Mouse (Mus musculus) hindbrain, embryonic 14.5 days (tissue): ENCODE measurements around the gene Gm10283. TPM values are rescaled to one million over a fixed set of nuclear protein-coding genes. Genes with fewer than 3 reads are reported as not detected.
A peak's percentile ranks its signal among the peaks of the same experiment; 100 is the strongest.

Experiments used
- ATAC-seq: fragments of 200-750 bp; cut with Nextera tagmentation; 2 replicates; pipeline ENCODE4 v1.8.0; 2017; ENCODE audit warnings: moderate number of reproducible peaks, mild to moderate bottlenecking, moderate TSS enrichment, moderate library complexity; ENCODE audit not compliant: low FRiP score
- DNase-seq: peaks from one replicate; pipeline ENCODE4 v3.0.0-alpha.2; 2015; ENCODE audit warnings: low spot score
- H3K27ac ChIP-seq: fragments of 300-500 bp; sonication (generic); 2 replicates; pipeline ENCODE4 v1.5.1; 2014; ENCODE audit warnings: mild to moderate bottlenecking, moderate library complexity
- H3K27me3 ChIP-seq: fragments of 300-500 bp; sonication (generic); 2 replicates; pipeline ENCODE4 v1.6.1; 2014; ENCODE audit warnings: mild to moderate bottlenecking, low read length, mixed read lengths; ENCODE audit not compliant: control insufficient read depth, insufficient read depth
- H3K36me3 ChIP-seq: fragments of 300-500 bp; sonication (generic); replicated peaks from 2 replicates; pipeline ENCODE4 v1.6.1; 2014; ENCODE audit not compliant: control insufficient read depth, insufficient read depth
- H3K4me1 ChIP-seq: fragments of 300-500 bp; sonication (generic); replicated peaks from 2 replicates; pipeline ENCODE4 v1.6.1; 2014; ENCODE audit warnings: antibody characterized with exemption, low read length, mixed read lengths; ENCODE audit not compliant: control insufficient read depth, insufficient read depth
- H3K4me2 ChIP-seq: fragments of 300-500 bp; sonication (generic); replicated peaks from 2 replicates; pipeline ENCODE4 v1.6.1; 2014; ENCODE audit warnings: mild to moderate bottlenecking, moderate library complexity
- H3K4me3 ChIP-seq: fragments of 300-500 bp; sonication (generic); replicated peaks from 2 replicates; pipeline ENCODE4 v1.5.1; 2014; ENCODE audit warnings: mild to moderate bottlenecking, low read length
- H3K9ac ChIP-seq: fragments of 300-500 bp; sonication (generic); 2 replicates; pipeline ENCODE4 v1.6.1; 2014
- H3K9me3 ChIP-seq: fragments of 300-500 bp; sonication (generic); 2 replicates; pipeline ENCODE4 v1.6.1; 2016; ENCODE audit warnings: low read length; ENCODE audit not compliant: control insufficient read depth
- WGBS: fragments of 180-500 bp; shearing (Covaris S2); extraction: QIAGEN DNeasy Blood & Tissue Kit; methylation state at CpG from one replicate; pipeline ENCODE4 v1.1.7; 2014; 5-methylcytosine and 5-hydroxymethylcytosine counted together
- polyA plus RNA-seq: library from polyadenylated mRNA; unstranded; fragments of >200 nt; fragmentation: Nextera tagmentation; extraction: Ambion mirVana; gene quantifications from 2 replicates; pipeline ENCODE4 v1.2.1, GENCODE M21; 2014

Gene Gm10283
- polyA plus RNA-seq, 1 experiment from 2014 or later, result not detected

GRCm38 (mm10) chr8:60466686-60467335 lies 36.2 kb downstream of the Gm10283 start:
- H3K9me3 ChIP-seq, result no peaks in the 10 kb centered on the region

GRCm38 (mm10) chr8:60449296-60449695 lies 53.7 kb downstream of the Gm10283 start:
- Histone ChIP-seq H3K9me3 (no peaks in the 10 kb centered on the region), H3K27ac (no peak overlapping the region), H3K4me1 (no peaks in the 10 kb centered on the region), H3K4me3 (no peak overlapping the region), H3K4me2 (no peak overlapping the region), H3K9ac (no peak overlapping the region), H3K27me3 (no peaks in the 10 kb centered on the region), H3K36me3 (no peaks in the 10 kb centered on the region)
- ATAC-seq (no peak), DNase-seq (no peak)
- 64% methylated on average over 2 of the region's 2 CpGs for WGBS

More at GRCm38 (mm10) chr8:60466686-60467335, 36.2 kb downstream of the Gm10283 start:
- H3K9ac ChIP-seq, result no peak overlapping the region
- no peaks in the 10 kb centered on the region for H3K36me3 ChIP-seq
- ATAC-seq, result peak; percentile 91
- peak overlapping the region; percentile 31; the same call in 1 of the 2 replicates for H3K4me2 ChIP-seq
- H3K4me3 ChIP-seq, result no peak overlapping the region
- H3K4me1 ChIP-seq, result no peaks in the 10 kb centered on the region
- DNase-seq, result peak; percentile 90
- no peaks in the 10 kb centered on the region for H3K27me3 ChIP-seq
- 33% methylated on average over 15 of the region's 15 CpGs for WGBS
- no peak overlapping the region for H3K27ac ChIP-seq

- Histone ChIP-seq H3K4me1 (no peaks in the 10 kb centered on the region), H3K27ac (no peak overlapping the region; the same call in 1 of the 2 replicates), H3K9ac (no peak overlapping the region), H3K4me3 (no peak overlapping the region), H3K4me2 (no peak overlapping the region), H3K36me3 (no peaks in the 10 kb centered on the region), H3K9me3 (no peaks in the 10 kb centered on the region), H3K27me3 (no peaks in the 10 kb centered on the region)
- WGBS, result 63% methylated on average over 6 of the region's 6 CpGs
- peak; percentile 70 for DNase-seq
- ATAC-seq, result peak; percentile 60; the same call in 1 of the 2 replicates
These were observed 58.0 kb downstream of the Gm10283 start for GRCm38 (mm10) chr8:60444989-60445388.

- Histone ChIP-seq H3K4me1 (no peaks in the 10 kb centered on the region), H3K36me3 (no peaks in the 10 kb centered on the region)
These were observed 64.4 kb downstream of the Gm10283 start for GRCm38 (mm10) chr8:60438557-60438956.

GRCm38 (mm10) chr8:60436872-60437271 lies 66.1 kb downstream of the Gm10283 start:
- H3K9me3 ChIP-seq, result no peaks in the 10 kb centered on the region
- no peaks in the 10 kb centered on the region for H3K36me3 ChIP-seq
- H3K4me1 ChIP-seq, result no peaks in the 10 kb centered on the region
- DNase-seq (no peak), ATAC-seq (no peak)
- no peak overlapping the region for H3K4me3 ChIP-seq
- no peak overlapping the region for H3K9ac ChIP-seq
- WGBS, result 97% methylated on average over 3 of the region's 3 CpGs
- no peaks in the 10 kb centered on the region for H3K27me3 ChIP-seq
- no peak overlapping the region for H3K27ac ChIP-seq
- H3K4me2 ChIP-seq, result no peak overlapping the region

More at GRCm38 (mm10) chr8:60438557-60438956, 64.4 kb downstream of the Gm10283 start:
- 36% methylated on average over 3 of the region's 3 CpGs for WGBS
- H3K27ac ChIP-seq, result no peak overlapping the region
- H3K4me2 ChIP-seq, result no peak overlapping the region
- H3K9me3 ChIP-seq, result no peaks in the 10 kb centered on the region
- H3K4me3 ChIP-seq, result no peak overlapping the region
- no peak overlapping the region for H3K9ac ChIP-seq
- no peaks in the 10 kb centered on the region for H3K27me3 ChIP-seq
- ATAC-seq, result no peak
- no peak for DNase-seq

- Histone ChIP-seq H3K9me3 (no peaks in the 10 kb centered on the region), H3K4me1 (no peaks in the 10 kb centered on the region), H3K27me3 (no peaks in the 10 kb centered on the region), H3K4me3 (no peak overlapping the region), H3K4me2 (no peak overlapping the region), H3K9ac (no peak overlapping the region), H3K36me3 (no peaks in the 10 kb centered on the region), H3K27ac (no peak overlapping the region)
- DNase-seq (no peak), ATAC-seq (no peak)
- WGBS, result 97% methylated on average over 5 of the region's 5 CpGs
These were observed 70.3 kb downstream of the Gm10283 start for GRCm38 (mm10) chr8:60432649-60433048.

- no peaks in the 10 kb centered on the region for H3K36me3 ChIP-seq
- H3K4me3 ChIP-seq, result no peak overlapping the region
- no peak overlapping the region for H3K4me2 ChIP-seq
- H3K27ac ChIP-seq, result no peak overlapping the region
- ATAC-seq (peak; percentile 68), DNase-seq (no peak)
- H3K9me3 ChIP-seq, result no peaks in the 10 kb centered on the region
- H3K9ac ChIP-seq, result no peak overlapping the region
- H3K4me1 ChIP-seq, result no peaks in the 10 kb centered on the region
- 73% methylated on average over 8 of the region's 8 CpGs for WGBS
- H3K27me3 ChIP-seq, result no peaks in the 10 kb centered on the region
These were observed 96.6 kb downstream of the Gm10283 start for GRCm38 (mm10) chr8:60406358-60406757.

GRCm38 (mm10) chr8:60404994-60405548 lies 97.9 kb downstream of the Gm10283 start:
- DNase-seq, result no peak
- 64% methylated on average over 6 of the region's 6 CpGs for WGBS
- H3K27ac ChIP-seq, result no peak overlapping the region

GRCm38 (mm10) chr8:60393675-60394074 lies 109.3 kb downstream of the Gm10283 start:
- no peak overlapping the region for H3K4me3 ChIP-seq
- no peak overlapping the region for H3K4me2 ChIP-seq
- no peaks in the 10 kb centered on the region for H3K27me3 ChIP-seq
- no peaks in the 10 kb centered on the region for H3K9me3 ChIP-seq
- WGBS, result 88% methylated on average over 4 of the region's 4 CpGs
- H3K27ac ChIP-seq, result no peak overlapping the region
- no peaks in the 10 kb centered on the region for H3K36me3 ChIP-seq
- ATAC-seq, result no peak
- H3K9ac ChIP-seq, result no peak overlapping the region
- no peak for DNase-seq
- no peaks in the 10 kb centered on the region for H3K4me1 ChIP-seq

More at GRCm38 (mm10) chr8:60404994-60405548, 97.9 kb downstream of the Gm10283 start:
- Histone ChIP-seq H3K4me3 (no peak overlapping the region), H3K36me3 (no peaks in the 10 kb centered on the region), H3K9me3 (no peaks in the 10 kb centered on the region), H3K9ac (no peak overlapping the region), H3K4me1 (no peaks in the 10 kb centered on the region), H3K27me3 (no peaks in the 10 kb centered on the region), H3K4me2 (no peak overlapping the region)
- no peak for ATAC-seq
